Mouse (Mus musculus) midbrain, postnatal 0 days (tissue): ENCODE measurements around the gene Lmbrd2. TPM values are rescaled to one million over a fixed set of nuclear protein-coding genes. Genes with fewer than 3 reads are reported as not detected.
A peak's percentile ranks its signal among the peaks of the same experiment; 100 is the strongest.

Experiments used
- ATAC-seq: fragments of 200-750 bp; cut with Nextera tagmentation; 2 replicates; pipeline ENCODE4 v1.8.0; 2017; ENCODE audit warnings: moderate number of reproducible peaks, mild to moderate bottlenecking, moderate TSS enrichment, moderate library complexity; ENCODE audit not compliant: low FRiP score
- DNase-seq: peaks from one replicate; pipeline ENCODE4 v3.0.0-alpha.2; 2015; ENCODE audit warnings: low spot score
- H3K27ac ChIP-seq: fragments of 300-500 bp; sonication (generic); 2 replicates; pipeline ENCODE4 v1.5.1; 2014; ENCODE audit warnings: low read depth, mild to moderate bottlenecking, low read length, mixed read lengths
- H3K27me3 ChIP-seq: fragments of 300-500 bp; sonication (generic); 2 replicates; pipeline ENCODE4 v1.6.1; 2014; ENCODE audit warnings: low read length, control low read depth, mixed read lengths; ENCODE audit not compliant: insufficient read depth
- H3K36me3 ChIP-seq: fragments of 300-500 bp; sonication (generic); 2 replicates; pipeline ENCODE4 v1.6.1; 2014; ENCODE audit warnings: low read length, control low read depth, mixed read lengths; ENCODE audit not compliant: insufficient read depth
- H3K4me1 ChIP-seq: fragments of 300-500 bp; sonication (generic); 2 replicates; pipeline ENCODE4 v1.6.1; 2014; ENCODE audit warnings: mild to moderate bottlenecking, control low read depth, antibody characterized with exemption, low read length, mixed read lengths; ENCODE audit not compliant: insufficient read depth
- H3K4me2 ChIP-seq: fragments of 300-500 bp; sonication (generic); 2 replicates; pipeline ENCODE4 v1.6.1; 2014; ENCODE audit warnings: low read depth, mild to moderate bottlenecking, low read length, mixed read lengths; ENCODE audit not compliant: poor library complexity, severe bottlenecking
- H3K4me3 ChIP-seq: fragments of 300-500 bp; sonication (generic); 2 replicates; pipeline ENCODE4 v1.5.1; 2014; ENCODE audit warnings: low read depth, mild to moderate bottlenecking, low read length, moderate library complexity
- H3K9ac ChIP-seq: fragments of 300-500 bp; sonication (generic); replicated peaks from 2 replicates; pipeline ENCODE4 v1.6.1; 2014; ENCODE audit warnings: mild to moderate bottlenecking, low read length, moderate library complexity, mixed read lengths; ENCODE audit not compliant: poor library complexity, severe bottlenecking
- H3K9me3 ChIP-seq: fragments of 300-500 bp; sonication (generic); 2 replicates; pipeline ENCODE4 v1.6.1; 2016; ENCODE audit warnings: low read length, control low read depth
- CTCF ChIP-seq: IDR thresholded peaks from 2 replicates; pipeline ENCODE4 v1.5.1; 2016; ENCODE audit warnings: antibody characterized with exemption, mild to moderate bottlenecking
- WGBS: fragments of 180-500 bp; shearing (Covaris S2); extraction: QIAGEN DNeasy Blood & Tissue Kit; methylation state at CpG from one replicate; pipeline ENCODE4 v1.1.7; 2014; 5-methylcytosine and 5-hydroxymethylcytosine counted together
- polyA plus RNA-seq: library from polyadenylated mRNA; unstranded; fragments of >200 nt; fragmentation: Nextera tagmentation; extraction: Ambion mirVana; gene quantifications from 2 replicates; pipeline ENCODE4 v1.2.1, GENCODE M21; 2015
- total RNA-seq: library from RNA; depleted of rRNA; stranded (reverse); fragments of >200 nt; gene quantifications from 2 replicates; pipeline ENCODE4 v1.2.3, GENCODE M21; 2014

Gene Lmbrd2
- total and polyA plus RNA-seq, 2 experiments from 2014 or later: 3.3 to 20.7 TPM

GRCm38 (mm10) chr15:9118852-9119251, 21.5 kb upstream of the Lmbrd2 start:
- no peak overlapping the region for H3K9ac ChIP-seq
- no peak overlapping the region for H3K27ac ChIP-seq
- no peaks in the 10 kb centered on the region for H3K9me3 ChIP-seq
- peaks cover 47% of the 10 kb centered on the region for H3K36me3 ChIP-seq
- no peak overlapping the region for H3K4me3 ChIP-seq
- DNase-seq: no peak
- H3K4me1 ChIP-seq: no peaks in the 10 kb centered on the region
- TF ChIP-seq CTCF: no peak
- H3K4me2 ChIP-seq: no peak overlapping the region
- H3K27me3 ChIP-seq: no peaks in the 10 kb centered on the region
- WGBS: 95% methylated on average over 4 of the region's 4 CpGs
- no peak for ATAC-seq

GRCm38 (mm10) chr15:9120081-9120480, 20.3 kb upstream of the Lmbrd2 start:
- 78% methylated on average over 2 of the region's 2 CpGs for WGBS
- peak; percentile 100 for TF ChIP-seq CTCF

GRCm38 (mm10) chr15:9122989-9123388, 17.4 kb upstream of the Lmbrd2 start:
- Histone ChIP-seq H3K27me3 (no peaks in the 10 kb centered on the region), H3K4me3 (no peak overlapping the region), H3K36me3 (peaks cover 40% of the 10 kb centered on the region), H3K27ac (no peak overlapping the region), H3K4me2 (no peak overlapping the region), H3K4me1 (no peaks in the 10 kb centered on the region), H3K9ac (no peak overlapping the region), H3K9me3 (no peaks in the 10 kb centered on the region)
- no peak for TF ChIP-seq CTCF
- no peak for ATAC-seq
- WGBS: 88% methylated on average over 4 of the region's 4 CpGs
- no peak for DNase-seq

More at GRCm38 (mm10) chr15:9120081-9120480, 20.3 kb upstream of the Lmbrd2 start:
- Histone ChIP-seq H3K36me3 (peaks cover 50% of the 10 kb centered on the region), H3K27me3 (no peaks in the 10 kb centered on the region), H3K4me2 (no peak overlapping the region), H3K9ac (no peak overlapping the region), H3K4me3 (no peak overlapping the region), H3K4me1 (no peaks in the 10 kb centered on the region), H3K27ac (no peak overlapping the region), H3K9me3 (no peaks in the 10 kb centered on the region)
- DNase-seq (peak; percentile 58), ATAC-seq (peak; percentile 42)

- DNase-seq: no peak
- Histone ChIP-seq H3K27me3 (no peaks in the 10 kb centered on the region), H3K36me3 (peaks cover 41% of the 10 kb centered on the region), H3K4me1 (no peaks in the 10 kb centered on the region), H3K27ac (no peak overlapping the region), H3K9ac (no peak overlapping the region), H3K4me2 (no peak overlapping the region), H3K4me3 (no peak overlapping the region), H3K9me3 (no peaks in the 10 kb centered on the region)
- TF ChIP-seq CTCF: no peak
- no peak for ATAC-seq
- 93% methylated on average over 21 of the region's 21 CpGs for WGBS
Measured at GRCm38 (mm10) chr15:9124856-9125255, 15.5 kb upstream of the Lmbrd2 start.

- no peak for TF ChIP-seq CTCF
- H3K36me3 ChIP-seq: peaks cover 36% of the 10 kb centered on the region
- no peak overlapping the region for H3K9ac ChIP-seq
- 93% methylated on average over 7 of the region's 7 CpGs for WGBS
- H3K27ac ChIP-seq: no peak overlapping the region
- DNase-seq (no peak), ATAC-seq (no peak)
- no peaks in the 10 kb centered on the region for H3K4me1 ChIP-seq
- H3K4me3 ChIP-seq: no peak overlapping the region
- no peak overlapping the region for H3K4me2 ChIP-seq
- H3K27me3 ChIP-seq: no peaks in the 10 kb centered on the region
- H3K9me3 ChIP-seq: no peaks in the 10 kb centered on the region
Measured at GRCm38 (mm10) chr15:9127051-9127791, 13.1 kb upstream of the Lmbrd2 start.

GRCm38 (mm10) chr15:9130772-9131498, 9.4 kb upstream of the Lmbrd2 start:
- no peak overlapping the region for H3K4me3 ChIP-seq
- peak; percentile 77 for ATAC-seq
- TF ChIP-seq CTCF: no peak
- H3K4me1 ChIP-seq: no peaks in the 10 kb centered on the region
- 0 out of 2 replicates have a peak overlapping the region, but pooled peaks have one; percentile 6 for H3K4me2 ChIP-seq
- no peaks in the 10 kb centered on the region for H3K9me3 ChIP-seq
- peak; percentile 25 for DNase-seq
- H3K36me3 ChIP-seq: peaks cover 17% of the 10 kb centered on the region
- H3K9ac ChIP-seq: no peak overlapping the region
- no peaks in the 10 kb centered on the region for H3K27me3 ChIP-seq
- WGBS: 56% methylated on average over 9 of the region's 9 CpGs
- peak overlapping the region; percentile 33; the same call in 1 of the 2 replicates for H3K27ac ChIP-seq
